Mouse (Mus musculus) bone marrow macrophage, adult 2 months (primary cell): ENCODE results near the gene Tmem106b.

Experiments used
- CTCF ChIP-seq: IDR thresholded peaks from 2 replicates; pipeline ENCODE4 v1.5.1; 2012; ENCODE audit warnings: low read depth, mild to moderate bottlenecking, low read length, moderate library complexity
- POLR2A ChIP-seq: IDR thresholded peaks from 2 replicates; pipeline ENCODE4 v1.6.1; 2012; ENCODE audit warnings: mild to moderate bottlenecking, low read depth, low read length, borderline replicate concordance

GRCm38 (mm10) chr6:13073036-13073435 lies 3.5 kb downstream of the Tmem106b start:
- TF ChIP-seq CTCF (no peak), POLR2A (no peak)
